Mouse (Mus musculus) heart, embryonic 11.5 days (tissue): ENCODE data around the gene Klf17. TPM values are rescaled to one million over a fixed set of nuclear protein-coding genes. Genes with fewer than 3 reads are reported as not detected.

Experiments used
- ATAC-seq: fragments of 200-750 bp; cut with Nextera tagmentation; replicated peaks from 2 replicates; pipeline ENCODE4 v1.8.0; 2017; ENCODE audit warnings: moderate library complexity; ENCODE audit not compliant: insufficient number of reproducible peaks, low FRiP score, low TSS enrichment
- H3K27ac ChIP-seq: fragments of 300-500 bp; sonication (generic); 2 replicates; pipeline ENCODE4 v1.5.1; 2014; ENCODE audit warnings: mild to moderate bottlenecking, low read depth, low read length
- H3K27me3 ChIP-seq: fragments of 300-500 bp; sonication (generic); 2 replicates; pipeline ENCODE4 v1.6.1; 2014; ENCODE audit warnings: mild to moderate bottlenecking, low read length, mixed read lengths; ENCODE audit not compliant: control insufficient read depth, insufficient read depth
- H3K36me3 ChIP-seq: fragments of 300-500 bp; sonication (generic); 2 replicates; pipeline ENCODE4 v1.6.1; 2014; ENCODE audit warnings: mild to moderate bottlenecking, low read length, moderate library complexity, mixed read lengths; ENCODE audit not compliant: control insufficient read depth, insufficient read depth
- H3K4me1 ChIP-seq: fragments of 300-500 bp; sonication (generic); 2 replicates; pipeline ENCODE4 v1.6.1; 2014; ENCODE audit warnings: low read length; ENCODE audit not compliant: control insufficient read depth, insufficient read depth
- H3K4me2 ChIP-seq: fragments of 300-500 bp; sonication (generic); 2 replicates; pipeline ENCODE4 v1.6.1; 2014; ENCODE audit warnings: mild to moderate bottlenecking, moderate library complexity
- H3K4me3 ChIP-seq: fragments of 300-500 bp; sonication (generic); 2 replicates; pipeline ENCODE4 v1.5.1; 2014; ENCODE audit warnings: low read depth, low read length
- H3K9ac ChIP-seq: fragments of 300-500 bp; sonication (generic); 2 replicates; pipeline ENCODE4 v1.6.1; 2014; ENCODE audit warnings: mild to moderate bottlenecking, low read depth, low read length, moderate library complexity
- H3K9me3 ChIP-seq: fragments of 300-500 bp; sonication (generic); replicated peaks from 2 replicates; pipeline ENCODE4 v1.6.1; 2016; ENCODE audit warnings: low read length; ENCODE audit not compliant: control insufficient read depth
- WGBS: fragments of 180-500 bp; shearing (Covaris S2); extraction: QIAGEN DNeasy Blood & Tissue Kit; methylation state at CpG from one replicate; pipeline ENCODE4 v1.1.7; 2014; ENCODE audit not compliant: insufficient replicate concordance; 5-methylcytosine and 5-hydroxymethylcytosine counted together
- polyA plus RNA-seq: library from polyadenylated mRNA; unstranded; fragments of >200 nt; fragmentation: Nextera tagmentation; extraction: Ambion mirVana; gene quantifications from 2 replicates; pipeline ENCODE4 v1.2.1, GENCODE M21; 2014

Gene Klf17
- polyA plus RNA-seq, 1 experiment from 2014 or later: not detected

GRCm38 (mm10) chr4:117708780-117709550 is 56.5 kb downstream of the Klf17 start:
- H3K4me3 ChIP-seq: no peak overlapping the region
- H3K4me2 ChIP-seq: no peak overlapping the region
- no peaks in the 10 kb centered on the region for H3K4me1 ChIP-seq
- WGBS: 68% methylated on average over 3 of the region's 3 CpGs
- no peaks in the 10 kb centered on the region for H3K36me3 ChIP-seq
- ATAC-seq: no peak
- H3K9ac ChIP-seq: no peak overlapping the region
- H3K9me3 ChIP-seq: no peaks in the 10 kb centered on the region
- H3K27me3 ChIP-seq: no peaks in the 10 kb centered on the region
- no peak overlapping the region for H3K27ac ChIP-seq

Other genes with a start within 250 kb of the Klf17 start
- 98.9 and 102 TPM in 2 replicates for gene Eri3, start 215.3 kb downstream of the Klf17 start, polyA plus RNA-seq
- 51.3 and 53.0 TPM in 2 replicates for gene Dmap1, start 83.4 kb downstream of the Klf17 start, polyA plus RNA-seq
- not detected in 2 replicates for gene Gm12845, start 41.2 kb downstream of the Klf17 start, polyA plus RNA-seq
- gene Slc6a9, start 68.9 kb upstream of the Klf17 start, polyA plus RNA-seq: 8.7 and 15.2 TPM in 2 replicates
- gene Ccdc24, start 106.9 kb upstream of the Klf17 start, polyA plus RNA-seq: 0.56 and 0.90 TPM in 2 replicates
- gene B4galt2, start 117.8 kb upstream of the Klf17 start, polyA plus RNA-seq: 13.8 and 14.1 TPM in 2 replicates
- gene Atp6v0b, start 121.7 kb upstream of the Klf17 start, polyA plus RNA-seq: 194 and 197 TPM in 2 replicates
- gene Dph2, start 126.4 kb upstream of the Klf17 start, polyA plus RNA-seq: 12.7 and 14.2 TPM in 2 replicates
- 31.6 and 37.4 TPM in 2 replicates for gene Ipo13, start 149.4 kb upstream of the Klf17 start, polyA plus RNA-seq
- 0.50 and 0.80 TPM in 2 replicates for gene Artn, start 164.1 kb upstream of the Klf17 start, polyA plus RNA-seq